Mouse (Mus musculus): Measurements from ENCODE around the gene Wdr5. TPM values are rescaled to one million over a fixed set of nuclear protein-coding genes. Genes with fewer than 3 reads are reported as not detected.

Gene Wdr5
- 49.5 and 52.5 TPM in 2 replicates for polyA plus RNA-seq (2014; fragmentation: Nextera tagmentation; extraction: Ambion mirVana)

GRCm38 (mm10) chr2:27514639-27515328 is at the start of gene Wdr5:
Gene Wdr5 (plus strand): TSS chr2:27515157.
- Histone ChIP-seq H3K36me3 (ENCODE audit: control insufficient read depth, insufficient read depth, low read length) (peaks cover 8% of the 10 kb centered on the region), H3K4me3 (ENCODE audit: low read depth, low read length) (peak within 1 kb of the TSS; percentile 96), H3K4me1 (ENCODE audit: control insufficient read depth, insufficient read depth, low read length) (peaks cover 18% of the 10 kb centered on the region), H3K27ac (ENCODE audit: low read depth, low read length) (peak within 1 kb of the TSS; percentile 78), H3K9me3 (replicated peaks; ENCODE audit: control insufficient read depth, low read length) (no peaks in the 10 kb centered on the region), H3K27me3 (replicated peaks; ENCODE audit: control insufficient read depth, insufficient read depth, low read length) (no peaks in the 10 kb centered on the region), H3K9ac (ENCODE audit: low read length) (peak within 1 kb of the TSS; percentile 96), H3K4me2 (ENCODE audit: low read length) (peak within 1 kb of the TSS; percentile 89)
- peak; percentile 96 for ATAC-seq
- DNase-seq (ENCODE audit: low spot score): peak; percentile 94
- under 1% methylated on average over 54 of the region's 57 CpGs for WGBS

- no peak overlapping the region for H3K4me2 ChIP-seq (ENCODE audit: low read length)
- H3K36me3 ChIP-seq (ENCODE audit: control insufficient read depth, insufficient read depth, low read length): peaks cover 38% of the 10 kb centered on the region
- no peak overlapping the region for H3K4me3 ChIP-seq (ENCODE audit: low read depth, low read length)
- H3K9ac ChIP-seq (ENCODE audit: low read length): no peak overlapping the region
- no peak for ATAC-seq
- H3K9me3 ChIP-seq (replicated peaks; ENCODE audit: control insufficient read depth, low read length): no peaks in the 10 kb centered on the region
- H3K27me3 ChIP-seq (replicated peaks; ENCODE audit: control insufficient read depth, insufficient read depth, low read length): no peaks in the 10 kb centered on the region
- no peak overlapping the region for H3K27ac ChIP-seq (ENCODE audit: low read depth, low read length)
- peaks cover 26% of the 10 kb centered on the region for H3K4me1 ChIP-seq (ENCODE audit: control insufficient read depth, insufficient read depth, low read length)
- 78% methylated on average over 4 of the region's 4 CpGs for WGBS
- no peak for DNase-seq (ENCODE audit: low spot score)
Observed at GRCm38 (mm10) chr2:27469292-27469990, 45.5 kb upstream of the Wdr5 start.

- WGBS: 77% methylated on average over 3 of the region's 3 CpGs
- Histone ChIP-seq H3K4me1 (ENCODE audit: control insufficient read depth, insufficient read depth, low read length) (peaks cover 26% of the 10 kb centered on the region), H3K27me3 (replicated peaks; ENCODE audit: control insufficient read depth, insufficient read depth, low read length) (no peaks in the 10 kb centered on the region), H3K4me2 (ENCODE audit: low read length) (no peak overlapping the region), H3K27ac (ENCODE audit: low read depth, low read length) (no peak overlapping the region), H3K9me3 (replicated peaks; ENCODE audit: control insufficient read depth, low read length) (no peaks in the 10 kb centered on the region), H3K36me3 (ENCODE audit: control insufficient read depth, insufficient read depth, low read length) (peaks cover 36% of the 10 kb centered on the region), H3K9ac (ENCODE audit: low read length) (no peak overlapping the region), H3K4me3 (ENCODE audit: low read depth, low read length) (no peak overlapping the region)
- ATAC-seq (no peak), DNase-seq (ENCODE audit: low spot score) (no peak)
Observed at GRCm38 (mm10) chr2:27469991-27470355, 45.0 kb upstream of the Wdr5 start.

- H3K27me3 ChIP-seq (replicated peaks; ENCODE audit: control insufficient read depth, insufficient read depth, low read length): no peaks in the 10 kb centered on the region
- WGBS: 92% methylated on average over 2 of the region's 2 CpGs
- H3K4me1 ChIP-seq (ENCODE audit: control insufficient read depth, insufficient read depth, low read length): peaks cover 26% of the 10 kb centered on the region
- H3K36me3 ChIP-seq (ENCODE audit: control insufficient read depth, insufficient read depth, low read length): peaks cover 31% of the 10 kb centered on the region
- no peaks in the 10 kb centered on the region for H3K9me3 ChIP-seq (replicated peaks; ENCODE audit: control insufficient read depth, low read length)
- no peak overlapping the region for H3K4me3 ChIP-seq (ENCODE audit: low read depth, low read length)
- no peak overlapping the region for H3K4me2 ChIP-seq (ENCODE audit: low read length)
- no peak overlapping the region for H3K9ac ChIP-seq (ENCODE audit: low read length)
- DNase-seq (ENCODE audit: low spot score) (no peak), ATAC-seq (no peak)
- no peak overlapping the region for H3K27ac ChIP-seq (ENCODE audit: low read depth, low read length)
Observed at GRCm38 (mm10) chr2:27470535-27470934, 44.4 kb upstream of the Wdr5 start.

GRCm38 (mm10) chr2:27471170-27471584 is 43.8 kb upstream of the Wdr5 start:
- H3K4me2 ChIP-seq (ENCODE audit: low read length): no peak overlapping the region

GRCm38 (mm10) chr2:27473061-27473765 is 41.7 kb upstream of the Wdr5 start:
- Histone ChIP-seq H3K4me2 (ENCODE audit: low read length) (peak overlapping the region; percentile 91), H3K27me3 (replicated peaks; ENCODE audit: control insufficient read depth, insufficient read depth, low read length) (no peaks in the 10 kb centered on the region), H3K27ac (ENCODE audit: low read depth, low read length) (no peak overlapping the region), H3K4me3 (ENCODE audit: low read depth, low read length) (peak overlapping the region; percentile 98), H3K9me3 (replicated peaks; ENCODE audit: control insufficient read depth, low read length) (no peaks in the 10 kb centered on the region), H3K9ac (ENCODE audit: low read length) (peak overlapping the region; percentile 99), H3K4me1 (ENCODE audit: control insufficient read depth, insufficient read depth, low read length) (peaks cover 26% of the 10 kb centered on the region), H3K36me3 (ENCODE audit: control insufficient read depth, insufficient read depth, low read length) (0 out of 2 replicates have a peak, but pooled peaks cover 11% of the 10 kb centered on the region)
- no peak for ATAC-seq
- no peak for DNase-seq (ENCODE audit: low spot score)
- 73% methylated on average over 7 of the region's 7 CpGs for WGBS

More at GRCm38 (mm10) chr2:27471170-27471584, 43.8 kb upstream of the Wdr5 start:
- H3K4me3 ChIP-seq (ENCODE audit: low read depth, low read length): no peak overlapping the region
- H3K4me1 ChIP-seq (ENCODE audit: control insufficient read depth, insufficient read depth, low read length): peaks cover 26% of the 10 kb centered on the region
- peaks cover 25% of the 10 kb centered on the region for H3K36me3 ChIP-seq (ENCODE audit: control insufficient read depth, insufficient read depth, low read length)
- H3K9ac ChIP-seq (ENCODE audit: low read length): no peak overlapping the region
- H3K9me3 ChIP-seq (replicated peaks; ENCODE audit: control insufficient read depth, low read length): no peaks in the 10 kb centered on the region
- no peaks in the 10 kb centered on the region for H3K27me3 ChIP-seq (replicated peaks; ENCODE audit: control insufficient read depth, insufficient read depth, low read length)
- H3K27ac ChIP-seq (ENCODE audit: low read depth, low read length): no peak overlapping the region
- DNase-seq (ENCODE audit: low spot score): no peak
- no peak for ATAC-seq

- Histone ChIP-seq H3K9me3 (replicated peaks; ENCODE audit: control insufficient read depth, low read length) (no peaks in the 10 kb centered on the region), H3K27ac (ENCODE audit: low read depth, low read length) (no peak overlapping the region), H3K9ac (ENCODE audit: low read length) (peak overlapping the region; percentile 99; the same call in 1 of the 2 replicates), H3K27me3 (replicated peaks; ENCODE audit: control insufficient read depth, insufficient read depth, low read length) (no peaks in the 10 kb centered on the region), H3K4me2 (ENCODE audit: low read length) (peak overlapping the region; percentile 91), H3K4me3 (ENCODE audit: low read depth, low read length) (peak overlapping the region; percentile 98), H3K36me3 (ENCODE audit: control insufficient read depth, insufficient read depth, low read length) (0 out of 2 replicates have a peak, but pooled peaks cover 11% of the 10 kb centered on the region), H3K4me1 (ENCODE audit: control insufficient read depth, insufficient read depth, low read length) (peaks cover 26% of the 10 kb centered on the region)
- WGBS: 42% methylated on average over 4 of the region's 4 CpGs
- DNase-seq (ENCODE audit: low spot score): no peak
- ATAC-seq: no peak
Observed at GRCm38 (mm10) chr2:27473911-27474310, 41.0 kb upstream of the Wdr5 start.

- H3K4me3 ChIP-seq (ENCODE audit: low read depth, low read length): peak overlapping the region; percentile 98
- H3K9me3 ChIP-seq (replicated peaks; ENCODE audit: control insufficient read depth, low read length): no peaks in the 10 kb centered on the region
- peak overlapping the region; percentile 99 for H3K9ac ChIP-seq (ENCODE audit: low read length)
- under 1% methylated on average over 60 of the region's 84 CpGs for WGBS
- H3K36me3 ChIP-seq (ENCODE audit: control insufficient read depth, insufficient read depth, low read length): 0 out of 2 replicates have a peak, but pooled peaks cover 10% of the 10 kb centered on the region
- peaks cover 26% of the 10 kb centered on the region for H3K4me1 ChIP-seq (ENCODE audit: control insufficient read depth, insufficient read depth, low read length)
- peak overlapping the region; percentile 98 for H3K27ac ChIP-seq (ENCODE audit: low read depth, low read length)
- DNase-seq (ENCODE audit: low spot score): peak; percentile 25
- H3K27me3 ChIP-seq (replicated peaks; ENCODE audit: control insufficient read depth, insufficient read depth, low read length): no peaks in the 10 kb centered on the region
- peak overlapping the region; percentile 91 for H3K4me2 ChIP-seq (ENCODE audit: low read length)
- ATAC-seq: peak; percentile 66
Observed at GRCm38 (mm10) chr2:27474621-27475484, 40.1 kb upstream of the Wdr5 start.
